Mouse (Mus musculus) stomach, postnatal 0 days (tissue): ENCODE results near the gene Klk1b8. TPM values are rescaled to one million over a fixed set of nuclear protein-coding genes. Genes with fewer than 3 reads are reported as not detected.

Experiments
- ATAC-seq: fragments of 200-750 bp; cut with Nextera tagmentation; 2 replicates; pipeline ENCODE4 v1.8.0; 2017; ENCODE audit not compliant: low FRiP score, low TSS enrichment
- DNase-seq: peaks from one replicate; pipeline ENCODE4 v3.0.0-alpha.2; 2016; ENCODE audit warnings: low spot score
- H3K27ac ChIP-seq: fragments of 300-500 bp; sonication (generic); replicated peaks from 2 replicates; pipeline ENCODE4 v1.5.1; 2014; ENCODE audit warnings: mild to moderate bottlenecking, control low read depth
- H3K27me3 ChIP-seq: fragments of 300-500 bp; sonication (generic); 2 replicates; pipeline ENCODE4 v1.6.1; 2014; ENCODE audit warnings: low read length; ENCODE audit not compliant: control insufficient read depth, insufficient read depth
- H3K36me3 ChIP-seq: fragments of 300-500 bp; sonication (generic); 2 replicates; pipeline ENCODE4 v1.6.1; 2014; ENCODE audit warnings: low read length, mixed read lengths; ENCODE audit not compliant: control insufficient read depth, insufficient read depth
- H3K4me1 ChIP-seq: fragments of 300-500 bp; sonication (generic); replicated peaks from 2 replicates; pipeline ENCODE4 v1.6.1; 2014; ENCODE audit warnings: antibody characterized with exemption; ENCODE audit not compliant: control insufficient read depth, insufficient read depth
- H3K4me2 ChIP-seq: fragments of 300-500 bp; sonication (generic); replicated peaks from 2 replicates; pipeline ENCODE4 v1.6.1; 2014; ENCODE audit warnings: low read depth, mild to moderate bottlenecking, control low read depth, moderate library complexity
- H3K4me3 ChIP-seq: fragments of 300-500 bp; sonication (generic); 2 replicates; pipeline ENCODE4 v1.5.1; 2014; ENCODE audit warnings: low read depth, low read length, control low read depth
- H3K9ac ChIP-seq: fragments of 300-500 bp; sonication (generic); 2 replicates; pipeline ENCODE4 v1.6.1; 2014; ENCODE audit warnings: mild to moderate bottlenecking, low read length, control low read depth, mixed read lengths
- H3K9me3 ChIP-seq: fragments of 300-500 bp; sonication (generic); 2 replicates; pipeline ENCODE4 v1.6.1; 2016; ENCODE audit warnings: low read length; ENCODE audit not compliant: control insufficient read depth
- CTCF ChIP-seq: IDR thresholded peaks from 2 replicates; pipeline ENCODE4 v1.5.1; 2016; ENCODE audit warnings: antibody characterized with exemption, low read depth, mild to moderate bottlenecking, moderate library complexity
- EP300 ChIP-seq: optimal IDR thresholded peaks from 2 replicates; pipeline ENCODE3; 2016; ENCODE audit warnings: antibody characterized with exemption
- WGBS: fragments of 180-500 bp; shearing (Covaris S2); extraction: QIAGEN DNeasy Blood & Tissue Kit; methylation state at CpG from one replicate; pipeline ENCODE4 v1.1.7; 2014; 5-methylcytosine and 5-hydroxymethylcytosine counted together
- polyA plus RNA-seq: library from polyadenylated mRNA; unstranded; fragments of >200 nt; fragmentation: Nextera tagmentation; extraction: Ambion mirVana; gene quantifications from 2 replicates; pipeline ENCODE4 v1.2.1, GENCODE M21; 2015

Klk1b8 gene
- polyA plus RNA-seq, 1 experiment from 2014 or later, result not detected

- no peak overlapping the region for H3K4me2 ChIP-seq
- H3K9ac ChIP-seq, result no peak overlapping the region
- no peaks in the 10 kb centered on the region for H3K4me1 ChIP-seq
- no peak for DNase-seq
- H3K4me3 ChIP-seq, result no peak overlapping the region
- H3K27me3 ChIP-seq, result no peaks in the 10 kb centered on the region
- TF ChIP-seq EP300 (no peak), CTCF (no peak)
- H3K9me3 ChIP-seq, result no peaks in the 10 kb centered on the region
- ATAC-seq, result no peak
- no peaks in the 10 kb centered on the region for H3K36me3 ChIP-seq
- WGBS, result 64% methylated on average over 6 of the region's 6 CpGs
- no peak overlapping the region for H3K27ac ChIP-seq
Observed at GRCm38 (mm10) chr7:43921087-43921486, 29.4 kb upstream of the Klk1b8 start.

- no peak overlapping the region for H3K27ac ChIP-seq
- no peaks in the 10 kb centered on the region for H3K4me1 ChIP-seq
- 87% methylated on average over 2 of the region's 2 CpGs for WGBS
- H3K9ac ChIP-seq, result no peak overlapping the region
- no peaks in the 10 kb centered on the region for H3K9me3 ChIP-seq
- no peaks in the 10 kb centered on the region for H3K27me3 ChIP-seq
- no peak overlapping the region for H3K4me2 ChIP-seq
- ATAC-seq (no peak), DNase-seq (no peak)
- H3K4me3 ChIP-seq, result no peak overlapping the region
- H3K36me3 ChIP-seq, result no peaks in the 10 kb centered on the region
- TF ChIP-seq EP300, result no peak
- TF ChIP-seq CTCF, result no peak
Observed at GRCm38 (mm10) chr7:43921941-43922340, 28.5 kb upstream of the Klk1b8 start.

GRCm38 (mm10) chr7:43925985-43926384 lies 24.5 kb upstream of the Klk1b8 start:
- WGBS, result 76% methylated on average over 5 of the region's 5 CpGs
- Histone ChIP-seq H3K4me1 (no peaks in the 10 kb centered on the region), H3K4me2 (no peak overlapping the region), H3K27ac (no peak overlapping the region), H3K36me3 (no peaks in the 10 kb centered on the region), H3K9me3 (no peaks in the 10 kb centered on the region), H3K27me3 (no peaks in the 10 kb centered on the region), H3K4me3 (no peak overlapping the region), H3K9ac (no peak overlapping the region)
- no peak for TF ChIP-seq EP300
- peak; percentile 66 for TF ChIP-seq CTCF
- ATAC-seq, result no peak
- peak; percentile 26 for DNase-seq

GRCm38 (mm10) chr7:43928521-43928920 lies 21.9 kb upstream of the Klk1b8 start:
- WGBS, result 34% methylated on average over 4 of the region's 4 CpGs
- DNase-seq (peak; percentile 48), ATAC-seq (peak; percentile 54; the same call in 1 of the 2 replicates)
- Histone ChIP-seq H3K4me1 (no peaks in the 10 kb centered on the region), H3K27ac (no peak overlapping the region), H3K9ac (no peak overlapping the region), H3K9me3 (no peaks in the 10 kb centered on the region), H3K27me3 (no peaks in the 10 kb centered on the region), H3K4me3 (no peak overlapping the region), H3K4me2 (no peak overlapping the region), H3K36me3 (no peaks in the 10 kb centered on the region)
- TF ChIP-seq EP300, result no peak
- peak; percentile 65 for TF ChIP-seq CTCF

GRCm38 (mm10) chr7:43932337-43932736 lies 18.1 kb upstream of the Klk1b8 start:
- no peaks in the 10 kb centered on the region for H3K27me3 ChIP-seq
- DNase-seq (no peak), ATAC-seq (no peak)
- 53% methylated on average over 4 of the region's 4 CpGs for WGBS
- TF ChIP-seq EP300 (no peak), CTCF (no peak)
- no peaks in the 10 kb centered on the region for H3K9me3 ChIP-seq
- H3K36me3 ChIP-seq, result no peaks in the 10 kb centered on the region
- H3K4me2 ChIP-seq, result no peak overlapping the region
- no peaks in the 10 kb centered on the region for H3K4me1 ChIP-seq
- no peak overlapping the region for H3K9ac ChIP-seq
- H3K27ac ChIP-seq, result no peak overlapping the region
- no peak overlapping the region for H3K4me3 ChIP-seq

- no peaks in the 10 kb centered on the region for H3K36me3 ChIP-seq
- no peak within 1 kb of the TSS for H3K27ac ChIP-seq
- H3K9me3 ChIP-seq, result no peaks in the 10 kb centered on the region
- DNase-seq (no peak), ATAC-seq (no peak)
- no peaks in the 10 kb centered on the region for H3K27me3 ChIP-seq
- no peak within 1 kb of the TSS for H3K9ac ChIP-seq
- WGBS, result 80% methylated on average over 3 of the region's 3 CpGs
- H3K4me3 ChIP-seq, result no peak within 1 kb of the TSS
- H3K4me1 ChIP-seq, result no peaks in the 10 kb centered on the region
- H3K4me2 ChIP-seq, result no peak within 1 kb of the TSS
- TF ChIP-seq EP300 (no peak), CTCF (no peak)
Observed at GRCm38 (mm10) chr7:43933440-43933839, 17.0 kb upstream of the Klk1b8 start, which contains the start of gene Klk15. Klk15 (plus strand) TSS chr7:43933740.
